Mouse (Mus musculus): Measurements from ENCODE around the gene Stmn1. TPM values are rescaled to one million over a fixed set of nuclear protein-coding genes. Genes with fewer than 3 reads are reported as not detected.

The Stmn1 gene
- polyA plus RNA-seq, 1 experiment from 2014 or later, result 1,729 TPM

GRCm38 (mm10) chr4:134512798-134513197 is 44.7 kb downstream of the Stmn1 start:
- H3K9me3 ChIP-seq (ENCODE audit: control insufficient read depth, low read length), result no peaks in the 10 kb centered on the region
- no peak overlapping the region for H3K9ac ChIP-seq (ENCODE audit: low read length)
- H3K27me3 ChIP-seq (ENCODE audit: control insufficient read depth, insufficient read depth, low read depth, low read length), result no peaks in the 10 kb centered on the region
- ATAC-seq (ENCODE audit: low read depth), result peak; percentile 49
- H3K4me2 ChIP-seq (ENCODE audit: low read depth, low read length), result peak overlapping the region; percentile 56
- peaks cover 27% of the 10 kb centered on the region for H3K4me1 ChIP-seq (replicated peaks; ENCODE audit: control insufficient read depth, insufficient read depth, low read length)
- peak overlapping the region; percentile 26 for H3K4me3 ChIP-seq (ENCODE audit: low read length)
- 14% methylated on average over 14 of the region's 15 CpGs for WGBS
- H3K27ac ChIP-seq (ENCODE audit: low read length), result no peak overlapping the region
- no peaks in the 10 kb centered on the region for H3K36me3 ChIP-seq (ENCODE audit: control insufficient read depth, insufficient read depth, low read length)

- Histone ChIP-seq H3K4me3 (ENCODE audit: low read length) (no peak overlapping the region), H3K4me2 (ENCODE audit: low read depth, low read length) (no peak overlapping the region), H3K9ac (ENCODE audit: low read length) (no peak overlapping the region; the same call in 1 of the 2 replicates), H3K27ac (ENCODE audit: low read length) (peak overlapping the region; percentile 60), H3K36me3 (ENCODE audit: control insufficient read depth, insufficient read depth, low read length) (no peaks in the 10 kb centered on the region), H3K9me3 (ENCODE audit: control insufficient read depth, low read length) (no peaks in the 10 kb centered on the region), H3K4me1 (replicated peaks; ENCODE audit: control insufficient read depth, insufficient read depth, low read length) (peaks cover 27% of the 10 kb centered on the region), H3K27me3 (ENCODE audit: control insufficient read depth, insufficient read depth, low read depth, low read length) (no peaks in the 10 kb centered on the region)
- ATAC-seq (ENCODE audit: low read depth), result no peak
- whole genome bisulfite sequencing, result 71% methylated on average over 11 of the region's 11 CpGs
These were observed 46.3 kb downstream of the Stmn1 start for GRCm38 (mm10) chr4:134514309-134514930.

GRCm38 (mm10) chr4:134515614-134516013 is 47.5 kb downstream of the Stmn1 start:
- Histone ChIP-seq H3K27ac (ENCODE audit: low read length) (peak overlapping the region; percentile 45; the same call in 1 of the 2 replicates), H3K9ac (ENCODE audit: low read length) (no peak overlapping the region), H3K4me1 (replicated peaks; ENCODE audit: control insufficient read depth, insufficient read depth, low read length) (peaks cover 27% of the 10 kb centered on the region), H3K4me3 (ENCODE audit: low read length) (no peak overlapping the region), H3K4me2 (ENCODE audit: low read depth, low read length) (no peak overlapping the region), H3K36me3 (ENCODE audit: control insufficient read depth, insufficient read depth, low read length) (no peaks in the 10 kb centered on the region; the same call in 1 of the 2 replicates), H3K27me3 (ENCODE audit: control insufficient read depth, insufficient read depth, low read depth, low read length) (no peaks in the 10 kb centered on the region), H3K9me3 (ENCODE audit: control insufficient read depth, low read length) (no peaks in the 10 kb centered on the region)
- 42% methylated on average over 7 of the region's 7 CpGs for WGBS
- ATAC-seq (ENCODE audit: low read depth), result no peak

GRCm38 (mm10) chr4:134516981-134517380 is 48.9 kb downstream of the Stmn1 start:
- Histone ChIP-seq H3K4me1 (replicated peaks; ENCODE audit: control insufficient read depth, insufficient read depth, low read length) (peaks cover 23% of the 10 kb centered on the region), H3K4me3 (ENCODE audit: low read length) (no peak overlapping the region), H3K9ac (ENCODE audit: low read length) (no peak overlapping the region), H3K9me3 (ENCODE audit: control insufficient read depth, low read length) (no peaks in the 10 kb centered on the region), H3K27ac (ENCODE audit: low read length) (no peak overlapping the region; the same call in 1 of the 2 replicates), H3K4me2 (ENCODE audit: low read depth, low read length) (no peak overlapping the region), H3K36me3 (ENCODE audit: control insufficient read depth, insufficient read depth, low read length) (peaks cover 2% of the 10 kb centered on the region; the same call in 1 of the 2 replicates), H3K27me3 (ENCODE audit: control insufficient read depth, insufficient read depth, low read depth, low read length) (no peaks in the 10 kb centered on the region)
- no peak for ATAC-seq (ENCODE audit: low read depth)
- WGBS, result 65% methylated on average over 8 of the region's 8 CpGs

- peaks cover 17% of the 10 kb centered on the region for H3K4me1 ChIP-seq (replicated peaks; ENCODE audit: control insufficient read depth, insufficient read depth, low read length)
These were observed 49.6 kb downstream of the Stmn1 start for GRCm38 (mm10) chr4:134517719-134518118.

GRCm38 (mm10) chr4:134518541-134518940 is 50.4 kb downstream of the Stmn1 start:
- 85% methylated on average over 4 of the region's 4 CpGs for WGBS
- Histone ChIP-seq H3K4me3 (ENCODE audit: low read length) (no peak overlapping the region), H3K4me1 (replicated peaks; ENCODE audit: control insufficient read depth, insufficient read depth, low read length) (peaks cover 16% of the 10 kb centered on the region), H3K9me3 (ENCODE audit: control insufficient read depth, low read length) (no peaks in the 10 kb centered on the region), H3K9ac (ENCODE audit: low read length) (no peak overlapping the region), H3K36me3 (ENCODE audit: control insufficient read depth, insufficient read depth, low read length) (peaks cover 2% of the 10 kb centered on the region; the same call in 1 of the 2 replicates), H3K27me3 (ENCODE audit: control insufficient read depth, insufficient read depth, low read depth, low read length) (no peaks in the 10 kb centered on the region), H3K27ac (ENCODE audit: low read length) (no peak overlapping the region), H3K4me2 (ENCODE audit: low read depth, low read length) (no peak overlapping the region)
- no peak for ATAC-seq (ENCODE audit: low read depth)

More at GRCm38 (mm10) chr4:134517719-134518118, 49.6 kb downstream of the Stmn1 start:
- ATAC-seq (ENCODE audit: low read depth), result no peak
- peaks cover 2% of the 10 kb centered on the region; the same call in 1 of the 2 replicates for H3K36me3 ChIP-seq (ENCODE audit: control insufficient read depth, insufficient read depth, low read length)
- no peaks in the 10 kb centered on the region for H3K9me3 ChIP-seq (ENCODE audit: control insufficient read depth, low read length)
- H3K4me2 ChIP-seq (ENCODE audit: low read depth, low read length), result no peak overlapping the region
- H3K4me3 ChIP-seq (ENCODE audit: low read length), result no peak overlapping the region
- no peaks in the 10 kb centered on the region for H3K27me3 ChIP-seq (ENCODE audit: control insufficient read depth, insufficient read depth, low read depth, low read length)
- H3K27ac ChIP-seq (ENCODE audit: low read length), result no peak overlapping the region
- 84% methylated on average over 10 of the region's 10 CpGs for WGBS
- no peak overlapping the region for H3K9ac ChIP-seq (ENCODE audit: low read length)

GRCm38 (mm10) chr4:134519281-134519680 is 51.2 kb downstream of the Stmn1 start:
- H3K4me3 ChIP-seq (ENCODE audit: low read length), result no peak overlapping the region
- H3K27ac ChIP-seq (ENCODE audit: low read length), result no peak overlapping the region
- H3K9me3 ChIP-seq (ENCODE audit: control insufficient read depth, low read length), result no peaks in the 10 kb centered on the region
- no peak overlapping the region for H3K4me2 ChIP-seq (ENCODE audit: low read depth, low read length)
- no peak overlapping the region for H3K9ac ChIP-seq (ENCODE audit: low read length)
- no peaks in the 10 kb centered on the region for H3K27me3 ChIP-seq (ENCODE audit: control insufficient read depth, insufficient read depth, low read depth, low read length)
- H3K36me3 ChIP-seq (ENCODE audit: control insufficient read depth, insufficient read depth, low read length), result peaks cover 2% of the 10 kb centered on the region; the same call in 1 of the 2 replicates
- no peak for ATAC-seq (ENCODE audit: low read depth)
- peaks cover 13% of the 10 kb centered on the region for H3K4me1 ChIP-seq (replicated peaks; ENCODE audit: control insufficient read depth, insufficient read depth, low read length)

Small RNA genes within 50 kb of the gene (microRNA-seq; reads per million reads assigned to microRNA genes)
- gene Gm23634, result 2.2 reads per million, percentile 4 among the genes with 10 or more reads in this experiment

Other genes starting within 250 kb of the Stmn1 start
- 0.23 and 0.87 TPM in 2 replicates for gene Catsper4, start 240.9 kb upstream of the Stmn1 start, polyA plus RNA-seq (2015; fragmentation: Nextera tagmentation; extraction: Ambion mirVana)
- gene Cnksr1, start 229.9 kb upstream of the Stmn1 start, polyA plus RNA-seq (2015; fragmentation: Nextera tagmentation; extraction: Ambion mirVana), result 12.6 and 14.2 TPM in 2 replicates
- gene E130218I03Rik, start 224.7 kb upstream of the Stmn1 start, polyA plus RNA-seq (2015; fragmentation: Nextera tagmentation; extraction: Ambion mirVana), result 0.48 and 0.80 TPM in 2 replicates
- gene Zfp593, start 222.7 kb upstream of the Stmn1 start, polyA plus RNA-seq (2015; fragmentation: Nextera tagmentation; extraction: Ambion mirVana), result 10.9 and 12.6 TPM in 2 replicates
- not detected in 2 replicates for gene Gm30191, start 221.4 kb upstream of the Stmn1 start, polyA plus RNA-seq (2015; fragmentation: Nextera tagmentation; extraction: Ambion mirVana)
- gene Grrp1, start 214.2 kb upstream of the Stmn1 start, polyA plus RNA-seq (2015; fragmentation: Nextera tagmentation; extraction: Ambion mirVana), result 9.0 and 11.0 TPM in 2 replicates
- gene Pdik1l, start 180.4 kb upstream of the Stmn1 start, polyA plus RNA-seq (2015; fragmentation: Nextera tagmentation; extraction: Ambion mirVana), result 23.3 and 23.4 TPM in 2 replicates
- gene Trim63, start 153.2 kb upstream of the Stmn1 start, polyA plus RNA-seq (2015; fragmentation: Nextera tagmentation; extraction: Ambion mirVana), result 2.6 and 3.1 TPM in 2 replicates
- 0.29 and 0.43 TPM in 2 replicates for gene Slc30a2, start 125.1 kb upstream of the Stmn1 start, polyA plus RNA-seq (2015; fragmentation: Nextera tagmentation; extraction: Ambion mirVana)
- gene Extl1, start 84.5 kb upstream of the Stmn1 start, polyA plus RNA-seq (2015; fragmentation: Nextera tagmentation; extraction: Ambion mirVana), result 1.8 and 2.5 TPM in 2 replicates
- 14.3 and 14.6 TPM in 2 replicates for gene Pafah2, start 72.0 kb upstream of the Stmn1 start, polyA plus RNA-seq (2015; fragmentation: Nextera tagmentation; extraction: Ambion mirVana)
- gene Paqr7, start 28.4 kb downstream of the Stmn1 start, polyA plus RNA-seq (2015; fragmentation: Nextera tagmentation; extraction: Ambion mirVana), result 6.9 and 8.7 TPM in 2 replicates
- 14.5 and 15.7 TPM in 2 replicates for gene Aunip, start 42.7 kb downstream of the Stmn1 start, polyA plus RNA-seq (2015; fragmentation: Nextera tagmentation; extraction: Ambion mirVana)
- 110 and 111 TPM in 2 replicates for gene Mtfr1l, start 67.1 kb downstream of the Stmn1 start, polyA plus RNA-seq (2015; fragmentation: Nextera tagmentation; extraction: Ambion mirVana)
- 9.7 and 10.4 TPM in 2 replicates for gene Selenon, start 83.8 kb downstream of the Stmn1 start, polyA plus RNA-seq (2015; fragmentation: Nextera tagmentation; extraction: Ambion mirVana)
- 1.9 and 2.1 TPM in 2 replicates for gene Man1c1, start 236.0 kb downstream of the Stmn1 start, polyA plus RNA-seq (2015; fragmentation: Nextera tagmentation; extraction: Ambion mirVana)

All from lung, embryonic 16.5 days (tissue).